Mouse (Mus musculus) stomach, postnatal 0 days (tissue): ENCODE measurements around the gene Rex1bd.

ENCODE experiments used
- CTCF ChIP-seq: IDR thresholded peaks from 2 replicates; pipeline ENCODE4 v1.5.1; 2016; ENCODE audit warnings: antibody characterized with exemption, low read depth, mild to moderate bottlenecking, moderate library complexity
- EP300 ChIP-seq: optimal IDR thresholded peaks from 2 replicates; pipeline ENCODE3; 2016; ENCODE audit warnings: antibody characterized with exemption

DNA sequence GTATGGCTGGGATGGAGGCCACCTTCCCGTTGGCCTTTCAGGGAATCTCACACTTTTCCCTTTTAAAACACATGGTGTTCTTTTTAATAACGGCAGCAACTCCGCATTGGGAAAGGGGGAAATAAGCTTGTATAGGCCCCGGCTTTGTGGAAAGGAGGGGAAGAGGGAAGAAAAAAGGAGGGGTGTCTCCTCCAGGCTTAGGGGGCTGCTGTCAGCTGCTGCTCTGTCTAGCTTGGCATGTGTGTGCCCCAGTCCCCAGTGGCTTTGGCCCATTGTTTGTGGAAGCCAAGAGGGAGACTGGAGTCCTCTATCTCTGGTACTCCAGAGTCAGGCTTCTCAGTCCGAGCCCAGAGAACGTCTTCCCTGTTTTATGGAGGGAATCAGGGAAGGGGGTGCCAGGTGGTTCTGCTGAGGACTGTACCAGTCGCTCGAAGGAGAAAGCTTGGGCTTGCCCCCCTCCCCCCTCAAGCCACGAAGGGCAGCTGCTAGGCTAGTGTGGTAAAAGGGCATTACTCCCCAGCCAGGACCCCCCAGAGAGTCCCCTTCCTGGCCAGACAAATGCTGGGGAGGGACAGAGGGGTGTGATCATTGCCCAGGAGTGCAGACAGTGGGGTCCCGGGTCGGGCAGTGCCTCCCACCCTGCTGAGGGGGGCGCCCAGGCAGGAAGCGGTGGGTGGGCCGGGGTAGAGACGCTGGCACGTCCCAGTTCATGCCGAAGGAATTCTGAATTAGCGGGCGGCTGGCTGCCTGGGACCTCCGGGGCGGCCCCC is 11.4 kb downstream of the Rex1bd start:
- TF ChIP-seq EP300 (no peak), CTCF (no peak)
